ENCODE assay signal across 9 mouse cellular contexts in the genomic region with DNA sequence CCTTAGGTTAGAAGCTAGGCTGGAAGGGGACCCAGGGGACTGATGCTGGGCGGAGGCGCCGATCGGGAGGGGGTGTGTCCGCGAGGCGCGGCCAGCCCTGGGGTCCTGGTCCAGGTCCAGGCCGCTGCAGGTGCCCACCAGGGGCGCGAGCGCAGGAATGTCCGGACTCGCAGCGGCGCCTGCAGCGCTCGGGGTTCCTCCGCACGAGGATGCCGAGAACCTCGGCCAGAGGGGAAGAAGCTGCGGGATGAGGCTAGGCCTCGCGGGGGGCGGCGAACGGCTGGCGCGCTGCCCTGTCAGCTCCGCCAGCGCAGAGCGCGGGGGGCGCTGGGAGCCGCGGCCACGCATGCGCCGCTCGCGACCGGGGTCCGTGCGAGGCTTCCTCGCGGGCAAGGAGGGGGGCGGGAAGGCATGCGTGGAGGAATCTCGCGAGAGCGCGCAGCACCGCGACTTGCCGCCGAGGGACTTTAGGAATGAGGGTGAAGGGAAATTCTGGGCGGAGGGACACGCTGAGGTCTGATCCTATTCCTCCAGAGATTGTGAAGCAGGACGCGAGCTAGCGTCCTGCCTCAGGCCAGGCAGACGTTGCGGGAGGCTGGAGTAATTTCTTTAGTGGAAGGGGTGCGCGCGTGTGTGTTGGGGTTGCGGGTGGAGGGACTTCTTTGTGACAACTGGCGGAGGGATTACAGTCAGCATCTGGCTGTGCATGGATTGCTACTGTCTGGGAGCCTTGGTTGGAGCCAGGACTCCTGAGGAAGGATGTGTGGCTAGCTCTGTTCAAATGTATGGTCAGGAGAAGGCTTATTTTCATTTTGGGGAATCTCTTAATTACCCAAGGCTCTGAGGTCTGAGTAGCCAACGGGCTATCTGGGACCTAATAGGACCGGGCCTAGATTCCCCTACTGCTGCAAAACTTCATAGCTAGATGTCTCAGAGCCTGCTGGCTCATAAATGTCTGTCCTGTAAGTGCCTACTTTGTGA. TPM values are rescaled to one million over a fixed set of nuclear protein-coding genes. Genes with fewer than 3 reads are reported as not detected.
A peak's percentile ranks its signal among the peaks of the same experiment; 100 is the strongest.
DNase-seq lines count a peak whose midpoint lies in the region; ATAC-seq and TF ChIP-seq lines count a peak whose summit lies in the region.
"Had no signal": no experiment of that assay in that cellular context is flagged by ENCODE, and none has a peak within 500 bp of the region (broad histone marks: within the 10 kb centered on the region; RNA-seq: fewer than 3 reads in every experiment).

A gene (minus strand): TSS at position 211 of the 981 bp plus-strand sequence.

- WGBS in liver, embryonic 16.5 days (ENCODE audit: insufficient replicate concordance), result 2% methylated on average over 64 of the region's 71 CpGs

- DNase-seq in Patski (ENCODE audit: low read depth, low spot score), result peak; percentile 65
- DNase-seq in cerebellum, adult 9-11 months, result peak; percentile 94
- DNase-seq in heart, postnatal 36 days, result peak; percentile 29 to 53
- peak; percentile 92 to 93 for DNase-seq in layer of hippocampus, adult 2 months (ENCODE audit: low spot score in 2 of 2)
- DNase-seq in ovary, adult 18-20 months (ENCODE audit: low spot score), result peak; percentile 47
- DNase-seq in thymus, postnatal 25 days, result peak; percentile 56

- peak within 1 kb of the TSS; percentile 97 for H3K27ac ChIP-seq in layer of hippocampus, adult 2 months
- H3K27ac ChIP-seq in liver, embryonic 16.5 days (ENCODE audit: low read length), result no peak within 1 kb of the TSS

- intact Hi-C loops in heart, postnatal 36 days (cut with DNase I), result no loop called here

- H3K27me3 ChIP-seq in Patski, result no peaks in the 10 kb centered on the region
- H3K27me3 ChIP-seq in liver, embryonic 16.5 days (ENCODE audit: control insufficient read depth, insufficient read depth, low read depth, low read length), result peaks cover 12% of the 10 kb centered on the region

- no peaks in the 10 kb centered on the region for H3K36me3 ChIP-seq in liver, embryonic 16.5 days (ENCODE audit: control insufficient read depth, insufficient read depth)

- H3K9ac ChIP-seq in liver, embryonic 16.5 days (ENCODE audit: low read depth, low read length), result no peak within 1 kb of the TSS

- POLR2A ChIA-PET in Patski (lab: Charles Lee), result interaction anchor here (0.6 to 1.2 kb wide), 3 partner anchors 10 to 781 kb away, joined by 3 read pairs; no protein-coding TSS in a partner anchor

- peak; percentile 87 for ATAC-seq in Patski
- peak; percentile 94 for ATAC-seq in frontal cortex, adult (ENCODE audit: low TSS enrichment)
- ATAC-seq in liver, embryonic 16.5 days (ENCODE audit: low read depth), result peak; percentile 32; the same call in 1 of the 2 replicates

- in situ Hi-C loops in Patski (cut with MboI; ENCODE audit: low pct_unique_long_range_greater_than_20kb), result no loop called here

- CTCF ChIA-PET in Patski (lab: Charles Lee), result no interaction called here

- H3K4me1 ChIP-seq in liver, embryonic 16.5 days (ENCODE audit: control insufficient read depth, low read depth, low read length), result no peaks in the 10 kb centered on the region

- H3K9me3 ChIP-seq in liver, embryonic 16.5 days (replicated peaks; ENCODE audit: control insufficient read depth, low read length), result no peaks in the 10 kb centered on the region

- peak within 1 kb of the TSS; percentile 81 for H3K4me3 ChIP-seq in layer of hippocampus, adult 2 months
- H3K4me3 ChIP-seq in liver, embryonic 16.5 days (ENCODE audit: low read depth, low read length), result peak within 1 kb of the TSS; percentile 43

- TF ChIP-seq CTCF in Patski (IDR thresholded peaks at IDR 0.05), result peak; percentile 55
- TF ChIP-seq CTCF in layer of hippocampus, adult 2 months (conservative IDR thresholded peaks at IDR 0.05), result peak; percentile 24; the same call in 1 of the 2 replicates

- H3K4me2 ChIP-seq in liver, embryonic 16.5 days (ENCODE audit: low read depth, low read length), result peak within 1 kb of the TSS; percentile 58

RNA-seq across cellular contexts. Expression of the gene that starts here (rescaled TPM):
- 4.4 TPM for polyA plus RNA-seq in Patski (2021)
- under 1 TPM; 0.16 to 0.42 TPM for total RNA-seq in heart, postnatal 36 days (2021)
- 10 to 100 TPM; 19.9 to 25.8 TPM for total RNA-seq in layer of hippocampus, adult 2 months (2021)
- polyA plus RNA-seq in liver, embryonic 16.5 days (2015; fragmentation: Nextera tagmentation; extraction: Ambion mirVana), result 0.06 and 0.13 TPM in 2 replicates
- total RNA-seq: MEL had no signal

Comparison
In these comparisons a context has a peak if more than half of its experiments do, and no peak if none do; other contexts are left out.
1. RNA of the gene that starts here (total RNA-seq): 19.9 to 25.8 TPM in layer of hippocampus, adult 2 months; 0.16 to 0.42 TPM in heart, postnatal 36 days; every median in the first group is over 10 times any median in the second.
2. Peak in DNase-seq in heart, postnatal 36 days; RNA of the gene not detected or under 1 TPM.
3. Peak in ATAC-seq, H3K4me3 ChIP-seq and H3K4me2 ChIP-seq in liver, embryonic 16.5 days; RNA of the gene not detected or under 1 TPM.
4. ATAC-seq: peak in every context shown above with its lines; median percentile 94 in frontal cortex, adult; 87 in Patski; 32 in liver, embryonic 16.5 days.
5. DNase-seq: peak in every context shown above with its lines; median percentile 94 in cerebellum, adult 9-11 months; 92 in layer of hippocampus, adult 2 months; 65 in Patski; 56 in thymus, postnatal 25 days; 47 in ovary, adult 18-20 months; 41 in heart, postnatal 36 days.